26 mouse cellular contexts compared by ENCODE assay signal in genomic region chr7:118670142-118670541, GRCm38 (mm10).
"Had no signal": no experiment of that assay in that cellular context is flagged by ENCODE, and none has a peak within 500 bp of the region (broad histone marks: within the 10 kb centered on the region; RNA-seq: fewer than 3 reads in every experiment).

No protein-coding gene starts in this region.

- H3K36me3 ChIP-seq: heart, embryonic 13.5 days; heart, embryonic 15.5 days; hindbrain, embryonic 13.5 days; hindbrain, embryonic 15.5 days; kidney, embryonic 15.5 days; limb, embryonic 13.5 days; limb, embryonic 15.5 days had no signal

- H3K27me3 ChIP-seq: hindbrain, embryonic 13.5 days; hindbrain, embryonic 15.5 days; kidney, embryonic 15.5 days; limb, embryonic 13.5 days; limb, embryonic 15.5 days had no signal

- H3K27ac ChIP-seq: heart, adult 2 months; heart, embryonic 13.5 days; heart, embryonic 15.5 days; hindbrain, embryonic 13.5 days; hindbrain, embryonic 15.5 days; hindbrain, postnatal 0 days; kidney, embryonic 15.5 days; kidney, postnatal 0 days; limb, embryonic 13.5 days; limb, embryonic 15.5 days had no signal

- H3K9me3 ChIP-seq: heart, embryonic 13.5 days; heart, embryonic 15.5 days; hindbrain, embryonic 13.5 days; hindbrain, embryonic 15.5 days; kidney, embryonic 15.5 days; limb, embryonic 13.5 days; limb, embryonic 15.5 days had no signal

- H3K4me2 ChIP-seq: heart, embryonic 11.5 days; heart, embryonic 13.5 days; heart, embryonic 15.5 days; hindbrain, embryonic 13.5 days; hindbrain, embryonic 15.5 days; kidney, embryonic 15.5 days; limb, embryonic 13.5 days; limb, embryonic 15.5 days had no signal

- H3K4me3 ChIP-seq: heart, adult 2 months; heart, embryonic 13.5 days; heart, embryonic 15.5 days; hindbrain, embryonic 13.5 days; hindbrain, embryonic 15.5 days; kidney, embryonic 15.5 days; limb, embryonic 13.5 days; limb, embryonic 15.5 days had no signal

- H3K4me1 ChIP-seq: heart, embryonic 13.5 days; heart, embryonic 15.5 days; hindbrain, embryonic 13.5 days; hindbrain, embryonic 15.5 days; kidney, embryonic 15.5 days; limb, embryonic 13.5 days; limb, embryonic 15.5 days had no signal

- ATAC-seq: forebrain, postnatal 0 days; hindbrain, postnatal 0 days; intestine, embryonic 16.5 days had no signal

- DNase-seq: forebrain, postnatal 0 days; gastrocnemius, postnatal 14 days; gastrocnemius, postnatal 36 days; heart, adult 11 months; heart, adult 2 months; heart, postnatal 14 days; heart, postnatal 36 days; kidney, adult 11 months; kidney, adult 2 months; kidney, adult 9 months; kidney, postnatal 14 days; kidney, postnatal 36 days; layer of hippocampus, adult 9-11 months; layer of hippocampus, postnatal 36 days; left cerebral cortex, postnatal 4 days had no signal

- H3K9ac ChIP-seq: forebrain, postnatal 0 days; heart, embryonic 13.5 days; heart, embryonic 15.5 days; hindbrain, embryonic 13.5 days; hindbrain, embryonic 15.5 days; kidney, embryonic 15.5 days; limb, embryonic 13.5 days; limb, embryonic 15.5 days had no signal
